ENCODE assay signal across 28 mouse cellular contexts in the genomic region with DNA sequence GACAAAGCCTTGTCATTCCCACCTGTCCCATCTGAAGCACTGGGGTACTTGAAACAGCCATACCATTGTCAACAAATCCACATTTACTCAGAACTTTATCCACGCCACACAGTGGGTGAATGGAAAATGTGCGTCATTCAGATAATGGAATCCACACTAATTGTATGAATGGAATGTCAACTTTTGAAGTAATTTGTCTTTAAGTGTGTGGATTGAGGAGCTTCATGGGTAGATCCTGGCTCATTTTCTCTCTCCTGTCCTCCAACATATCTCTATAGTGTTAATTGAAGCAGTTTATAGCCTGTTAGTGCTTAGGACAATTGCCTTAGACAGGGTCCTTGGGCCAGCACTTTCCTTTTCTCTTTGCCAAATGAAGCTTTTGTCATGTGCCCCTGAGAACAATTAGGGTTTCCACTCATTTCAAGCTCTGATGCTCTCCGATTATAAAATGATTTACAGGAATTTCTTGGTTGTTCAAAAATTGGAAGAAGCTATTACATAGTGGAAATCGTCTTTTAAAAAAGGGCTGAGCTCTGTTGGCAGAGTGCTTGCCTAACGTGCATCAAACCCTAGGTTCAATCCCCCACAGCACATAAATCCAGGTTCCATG.
"Had no signal": no experiment of that assay in that cellular context is flagged by ENCODE, and none has a peak within 500 bp of the region (broad histone marks: within the 10 kb centered on the region; RNA-seq: fewer than 3 reads in every experiment).

No protein-coding gene starts in this region.

- H3K27me3 ChIP-seq: embryonic facial prominence, embryonic 12.5 days; embryonic facial prominence, embryonic 13.5 days; embryonic facial prominence, embryonic 15.5 days; forebrain, embryonic 12.5 days; forebrain, embryonic 13.5 days; forebrain, embryonic 15.5 days had no signal

- DNase-seq: cerebellum, adult 8-10 months; cerebellum, adult 9-10 months; cerebellum, adult 9-11 months; cerebellum, postnatal 10 days; cerebellum, postnatal 14 days; cerebellum, postnatal 25 days; cerebellum, postnatal 36 days; embryo, embryonic 11 days; forebrain, postnatal 0 days; gastrocnemius, adult 2 months; gastrocnemius, postnatal 10 days; gastrocnemius, postnatal 14 days; gastrocnemius, postnatal 25 days; gastrocnemius, postnatal 36 days; heart, adult 11 months; heart, adult 18-20 months; heart, adult 2 months had no signal

- H3K9ac ChIP-seq: embryonic facial prominence, embryonic 12.5 days; embryonic facial prominence, embryonic 13.5 days; embryonic facial prominence, embryonic 15.5 days; forebrain, embryonic 12.5 days; forebrain, embryonic 13.5 days; forebrain, embryonic 15.5 days; forebrain, postnatal 0 days had no signal

- H3K9me3 ChIP-seq: embryonic facial prominence, embryonic 10.5 days; embryonic facial prominence, embryonic 12.5 days; embryonic facial prominence, embryonic 13.5 days; embryonic facial prominence, embryonic 15.5 days; forebrain, embryonic 10.5 days; forebrain, embryonic 12.5 days; forebrain, embryonic 13.5 days; forebrain, embryonic 15.5 days had no signal

- H3K27ac ChIP-seq: embryonic facial prominence, embryonic 10.5 days; embryonic facial prominence, embryonic 12.5 days; embryonic facial prominence, embryonic 13.5 days; embryonic facial prominence, embryonic 15.5 days; forebrain, embryonic 10.5 days; forebrain, embryonic 12.5 days; forebrain, embryonic 13.5 days; forebrain, embryonic 15.5 days; gastrocnemius, adult 2 months; heart, adult 2 months had no signal

- H3K36me3 ChIP-seq: embryonic facial prominence, embryonic 10.5 days; embryonic facial prominence, embryonic 12.5 days; embryonic facial prominence, embryonic 13.5 days; embryonic facial prominence, embryonic 15.5 days; forebrain, embryonic 10.5 days; forebrain, embryonic 12.5 days; forebrain, embryonic 15.5 days had no signal

- ATAC-seq: forebrain, embryonic 13.5 days; forebrain, embryonic 14.5 days; forebrain, embryonic 15.5 days; forebrain, embryonic 16.5 days; forebrain, postnatal 0 days had no signal

- H3K4me2 ChIP-seq: embryonic facial prominence, embryonic 12.5 days; embryonic facial prominence, embryonic 13.5 days; embryonic facial prominence, embryonic 15.5 days; forebrain, embryonic 12.5 days; forebrain, embryonic 13.5 days; forebrain, embryonic 15.5 days had no signal

- H3K4me3 ChIP-seq: embryonic facial prominence, embryonic 10.5 days; embryonic facial prominence, embryonic 12.5 days; embryonic facial prominence, embryonic 13.5 days; embryonic facial prominence, embryonic 15.5 days; erythroblast, embryonic 14.5 days; forebrain, embryonic 10.5 days; forebrain, embryonic 12.5 days; forebrain, embryonic 13.5 days; forebrain, embryonic 15.5 days; gastrocnemius, adult 2 months; heart, adult 2 months had no signal

- H3K4me1 ChIP-seq: embryonic facial prominence, embryonic 10.5 days; embryonic facial prominence, embryonic 12.5 days; embryonic facial prominence, embryonic 13.5 days; embryonic facial prominence, embryonic 15.5 days; forebrain, embryonic 12.5 days; forebrain, embryonic 13.5 days; forebrain, embryonic 15.5 days had no signal
